In genomic region chr14:25802511-25802910, GRCm38 (mm10) we compare ENCODE assay signal across 17 mouse cellular contexts. TPM values are rescaled to one million over a fixed set of nuclear protein-coding genes. Genes with fewer than 3 reads are reported as not detected.
DNase-seq lines count a peak whose midpoint lies in the region; ATAC-seq and TF ChIP-seq lines count a peak whose summit lies in the region.
"Had no signal": no experiment of that assay in that cellular context is flagged by ENCODE, and none has a peak within 500 bp of the region (broad histone marks: within the 10 kb centered on the region; RNA-seq: fewer than 3 reads in every experiment).

No protein-coding gene starts in this region.

- H3K9me3 ChIP-seq in heart, embryonic 10.5 days, result no peaks in the 10 kb centered on the region
- H3K9me3 ChIP-seq in heart, embryonic 16.5 days (replicated peaks; ENCODE audit: control insufficient read depth, low read length), result no peaks in the 10 kb centered on the region
- H3K9me3 ChIP-seq: liver, embryonic 13.5 days; midbrain, embryonic 15.5 days had no signal

- H3K9ac ChIP-seq in heart, adult 2 months (ENCODE audit: low read depth, low read length), result no peak overlapping the region
- no peak overlapping the region for H3K9ac ChIP-seq in heart, embryonic 16.5 days (ENCODE audit: low read length)
- H3K9ac ChIP-seq: forebrain, postnatal 0 days; liver, embryonic 13.5 days; midbrain, embryonic 15.5 days had no signal

- no peak for TF ChIP-seq CTCF in heart, adult 2 months (IDR thresholded peaks at IDR 0.05)

- TF ChIP-seq EP300 in heart, adult 2 months (IDR thresholded peaks at IDR 0.05; ENCODE audit: insufficient read depth, low read depth, low read length), result no peak

- H3K79me2 ChIP-seq in heart, adult 2 months (replicated peaks; ENCODE audit: control insufficient read depth, insufficient read depth, low read length), result no peaks in the 10 kb centered on the region

- H3K27ac ChIP-seq in heart, adult 2 months, result peak overlapping the region; percentile 41
- no peak overlapping the region for H3K27ac ChIP-seq in heart, embryonic 10.5 days
- peak overlapping the region; percentile 30 for H3K27ac ChIP-seq in heart, embryonic 16.5 days (ENCODE audit: low read length)
- H3K27ac ChIP-seq: liver, embryonic 13.5 days; midbrain, embryonic 15.5 days had no signal

- no peak for ATAC-seq in heart, embryonic 16.5 days (replicated peaks; ENCODE audit: extremely low read depth, insufficient read depth, low FRiP score)
- ATAC-seq: forebrain, postnatal 0 days; intestine, embryonic 16.5 days; midbrain, embryonic 15.5 days had no signal

- intact Hi-C loops in heart, adult 2 months (cut with DNase I), result loop anchor here (1.0 to 5.0 kb wide), 3 partner anchors 35 to 95 kb away; partner anchors contain the start of gene Zcchc24

- no peaks in the 10 kb centered on the region for H3K27me3 ChIP-seq in heart, adult 2 months (ENCODE audit: control insufficient read depth, insufficient read depth, low read length)
- H3K27me3 ChIP-seq in heart, embryonic 10.5 days (ENCODE audit: insufficient read depth, poor library complexity, severe bottlenecking), result peaks cover 8% of the 10 kb centered on the region; the same call in 1 of the 2 replicates
- no peaks in the 10 kb centered on the region for H3K27me3 ChIP-seq in heart, embryonic 16.5 days (ENCODE audit: control insufficient read depth, insufficient read depth, low read length)

- peaks cover 6% of the 10 kb centered on the region for H3K4me1 ChIP-seq in heart, adult 2 months (ENCODE audit: control insufficient read depth, insufficient read depth, low read length)
- peaks cover 21% of the 10 kb centered on the region for H3K4me1 ChIP-seq in heart, embryonic 10.5 days
- H3K4me1 ChIP-seq in heart, embryonic 16.5 days (ENCODE audit: control insufficient read depth, insufficient read depth, low read length), result peaks cover 3% of the 10 kb centered on the region; the same call in 1 of the 2 replicates
- H3K4me1 ChIP-seq: liver, embryonic 13.5 days; midbrain, embryonic 15.5 days had no signal

- no peaks in the 10 kb centered on the region for H3K36me3 ChIP-seq in heart, adult 2 months (ENCODE audit: control insufficient read depth, insufficient read depth, low read length)
- H3K36me3 ChIP-seq in heart, embryonic 10.5 days, result no peaks in the 10 kb centered on the region
- no peaks in the 10 kb centered on the region for H3K36me3 ChIP-seq in heart, embryonic 16.5 days (ENCODE audit: control insufficient read depth, insufficient read depth)
- H3K36me3 ChIP-seq: liver, embryonic 13.5 days; midbrain, embryonic 15.5 days had no signal

- no peak overlapping the region for H3K4me2 ChIP-seq in heart, embryonic 16.5 days (ENCODE audit: low read depth, low read length)
- H3K4me2 ChIP-seq: liver, embryonic 13.5 days; midbrain, embryonic 15.5 days had no signal

- H3K4me3 ChIP-seq in heart, adult 2 months, result no peak overlapping the region
- no peak overlapping the region for H3K4me3 ChIP-seq in heart, embryonic 10.5 days
- no peak overlapping the region for H3K4me3 ChIP-seq in heart, embryonic 16.5 days (ENCODE audit: low read length)
- H3K4me3 ChIP-seq: liver, embryonic 13.5 days; midbrain, embryonic 15.5 days had no signal

- no peak for TF ChIP-seq POLR2A in heart, adult 2 months (IDR thresholded peaks at IDR 0.05; ENCODE audit: insufficient read depth, low read depth, low read length)

- DNase-seq in heart, adult 2 months, result peak in 1 of 2 experiments; percentile 28
- DNase-seq in heart, embryonic 10.5 days (ENCODE audit: low spot score), result no peak
- DNase-seq in kidney, postnatal 14 days, result peak; percentile 55
- no peak for DNase-seq in kidney, adult 8-10 months
- DNase-seq in Muller cell, postnatal 12 days (ENCODE audit: inconsistent ontology term), result peak; percentile 40
- no peak for DNase-seq in cerebellum, postnatal 4 days (ENCODE audit: low spot score in 2 of 2)
- no peak for DNase-seq in layer of hippocampus, postnatal 14 days (ENCODE audit: low spot score in 2 of 2)
- DNase-seq: adrenal gland, adult 2 months; B cell, adult 2 months; cerebellum, adult 11-12 months; cerebellum, postnatal 36 days; forebrain, postnatal 0 days; layer of hippocampus, adult 9-11 months; liver, embryonic 13.5 days had no signal

RNA-seq across cellular contexts. Expression of gene Zcchc24, which starts 33.7 kb away (rescaled TPM):
- 10 to 100 TPM; 33.5 TPM for total RNA-seq in heart, adult 2 months (2021)
- polyA plus RNA-seq in heart, adult 2 months (2012; rRNA removed), result 27.3 and 39.4 TPM in 2 replicates
- polyA plus RNA-seq in heart, embryonic 10.5 days (2016; fragmentation: Nextera tagmentation; extraction: Ambion mirVana), result 15.2 and 16.9 TPM in 2 replicates
- polyA plus RNA-seq in heart, embryonic 16.5 days (2015; fragmentation: Nextera tagmentation; extraction: Ambion mirVana), result 19.5 and 25.5 TPM in 2 replicates
- total RNA-seq in layer of hippocampus, postnatal 14 days (2021), result 10 to 100 TPM; 60.4 to 63.5 TPM

RNA-seq across cellular contexts. Expression of gene Anxa11, which starts 39.4 kb away (rescaled TPM):
- 10 to 100 TPM; 77.9 to 82.4 TPM for total RNA-seq in heart, adult 2 months (2021)
- 74.0 and 90.3 TPM in 2 replicates for polyA plus RNA-seq in heart, adult 2 months (2012; rRNA removed)
- 10.9 and 17.7 TPM in 2 replicates for polyA plus RNA-seq in heart, embryonic 10.5 days (2016; fragmentation: Nextera tagmentation; extraction: Ambion mirVana)
- 33.9 and 38.1 TPM in 2 replicates for polyA plus RNA-seq in heart, embryonic 16.5 days (2015; fragmentation: Nextera tagmentation; extraction: Ambion mirVana)
- 10 to 100 TPM; 35.6 to 44.5 TPM for total RNA-seq in layer of hippocampus, postnatal 14 days (2021)

Comparison
In these comparisons a context has a peak if more than half of its experiments do, and no peak if none do; other contexts are left out.
1. DNase-seq: peak in kidney, postnatal 14 days (single experiment) and Muller cell, postnatal 12 days (single experiment); none in heart, embryonic 10.5 days (single experiment), kidney, adult 8-10 months (0 of 2), cerebellum, postnatal 4 days (0 of 2) and layer of hippocampus, postnatal 14 days (0 of 2).